Mouse (Mus musculus) frontal cortex, postnatal 10 days (tissue): Measurements from ENCODE around the gene Atg16l2.

Source experiments
- DNase-seq, 2 experiments: peaks; one replicate each; pipeline ENCODE4 v3.0.0; 2022; ENCODE audit warnings: low spot score in 2 of 2, mixed read lengths in 1 of 2

Atg16l2 gene

GRCm38 (mm10) chr7:101321218-101321827, 19.3 kb upstream of the Atg16l2 start:
- peak in 1 of 2 experiments; percentile 26 for DNase-seq

GRCm38 (mm10) chr7:101320399-101321217, 18.6 kb upstream of the Atg16l2 start:
- peak in 1 of 2 experiments; percentile 24 for DNase-seq

GRCm38 (mm10) chr7:101319796-101320195, 17.7 kb upstream of the Atg16l2 start:
- no peak for DNase-seq

- DNase-seq, result no peak
These were observed 16.8 kb upstream of the Atg16l2 start for GRCm38 (mm10) chr7:101318848-101319247.

GRCm38 (mm10) chr7:101317014-101317413, 15.0 kb upstream of the Atg16l2 start, which contains the start of gene Stard10:
Stard10 (plus strand) TSS chr7:101317086.
- no peak for DNase-seq

- DNase-seq, result no peak
These were observed 14.5 kb upstream of the Atg16l2 start for GRCm38 (mm10) chr7:101316591-101317001.

GRCm38 (mm10) chr7:101315699-101316098, 13.6 kb upstream of the Atg16l2 start:
- no peak for DNase-seq

- no peak for DNase-seq
These were observed 12.3 kb upstream of the Atg16l2 start for GRCm38 (mm10) chr7:101314396-101314795.

- DNase-seq, result no peak
These were observed 11.0 kb upstream of the Atg16l2 start for GRCm38 (mm10) chr7:101313033-101313432.

- DNase-seq, result no peak
These were observed 9.0 kb upstream of the Atg16l2 start for GRCm38 (mm10) chr7:101311061-101311460.

- peak; percentile 92 to 96 for DNase-seq
These were observed 8.4 kb upstream of the Atg16l2 start for GRCm38 (mm10) chr7:101310327-101311028.

- DNase-seq, result no peak
These were observed 7.9 kb upstream of the Atg16l2 start for GRCm38 (mm10) chr7:101309985-101310326.

GRCm38 (mm10) chr7:101306841-101307240, 4.8 kb upstream of the Atg16l2 start:
- DNase-seq, result no peak

GRCm38 (mm10) chr7:101302691-101303090, 640 bp upstream of the Atg16l2 start:
- no peak for DNase-seq

GRCm38 (mm10) chr7:101301361-101301880, 630 bp downstream of the Atg16l2 start:
- no peak for DNase-seq

GRCm38 (mm10) chr7:101298375-101298774, 3.7 kb downstream of the Atg16l2 start:
- no peak for DNase-seq

- no peak for DNase-seq
These were observed 5.0 kb downstream of the Atg16l2 start for GRCm38 (mm10) chr7:101297023-101297405.

- peak; percentile 85 to 87 for DNase-seq
These were observed 5.6 kb downstream of the Atg16l2 start for GRCm38 (mm10) chr7:101296252-101297022.

GRCm38 (mm10) chr7:101295438-101295837, 6.6 kb downstream of the Atg16l2 start:
- no peak for DNase-seq

- no peak for DNase-seq
These were observed 8.4 kb downstream of the Atg16l2 start for GRCm38 (mm10) chr7:101293611-101294010.

- DNase-seq, result no peak
These were observed 8.9 kb downstream of the Atg16l2 start for GRCm38 (mm10) chr7:101293138-101293537.

GRCm38 (mm10) chr7:101292696-101293095, 9.4 kb downstream of the Atg16l2 start:
- no peak for DNase-seq
